Mouse (Mus musculus) testis, postnatal 10 days (tissue): ENCODE measurements around the gene Kctd13.

Experiments
- DNase-seq: peaks from one replicate; pipeline ENCODE4 v3.0.0; 2021; ENCODE audit warnings: low spot score

The Kctd13 gene

DNA sequence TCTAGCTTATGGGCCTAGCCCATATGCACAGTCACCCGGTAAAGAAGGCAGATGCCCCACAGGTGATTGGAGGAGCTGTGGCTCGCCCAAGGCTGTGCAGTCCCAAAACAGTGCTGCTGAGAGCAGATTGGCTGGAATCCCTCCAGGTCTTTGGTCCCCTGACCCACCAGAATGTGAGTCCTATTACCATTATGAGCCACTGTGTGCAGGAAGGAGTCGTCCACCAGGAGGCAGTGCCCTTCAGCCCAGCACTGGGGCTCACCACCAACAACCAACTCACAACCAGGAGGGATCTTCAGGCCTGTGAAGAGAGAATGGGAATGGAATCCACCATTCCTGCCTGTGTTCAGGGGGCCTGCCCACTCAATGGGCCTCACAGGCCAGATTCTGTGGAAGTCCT is 17.9 kb downstream of the Kctd13 start:
- peak; percentile 71 for DNase-seq

DNA sequence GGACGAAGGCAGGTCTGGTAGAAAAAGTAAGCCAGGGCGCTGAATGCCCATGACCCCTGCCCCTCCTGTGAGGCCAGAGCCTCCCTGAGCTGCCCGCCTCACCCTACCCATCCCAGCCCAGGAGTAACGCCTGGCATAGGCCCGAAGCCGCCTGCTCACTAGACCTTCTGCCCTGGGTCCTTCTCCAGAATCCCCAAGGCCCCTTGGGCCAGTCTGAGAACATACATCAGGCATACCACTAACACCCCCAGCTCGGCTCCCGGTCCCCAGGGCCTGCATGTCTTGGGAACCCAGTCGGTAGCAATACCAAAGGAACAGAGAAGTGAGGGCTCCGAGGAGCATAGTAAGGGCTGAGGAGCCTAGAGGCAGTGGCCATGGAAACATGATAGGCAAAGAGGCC is 19.9 kb downstream of the Kctd13 start:
- DNase-seq: no peak

DNA sequence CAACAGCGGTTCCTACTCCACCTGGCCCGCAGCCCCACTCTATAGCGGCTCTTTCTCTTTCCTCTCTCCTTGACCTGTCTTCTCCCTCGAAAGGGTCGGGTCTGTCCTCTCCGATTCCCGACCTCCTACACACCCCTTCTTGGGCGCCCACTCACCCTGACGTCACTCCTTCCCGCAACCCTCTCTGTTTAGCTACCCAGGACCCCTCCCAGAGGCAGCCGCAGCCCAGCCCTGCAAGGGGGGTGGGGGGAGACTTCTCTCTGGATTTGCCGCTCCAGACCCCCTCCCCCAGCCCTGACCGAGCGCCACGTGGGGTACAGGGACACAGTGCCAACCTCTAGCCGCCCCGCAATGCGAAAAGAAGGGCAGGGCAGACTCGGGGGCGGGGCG is 20.7 kb downstream of the Kctd13 start, which contains the start of gene Asphd1:
TSS of gene Asphd1 (minus strand) at position 180 of the 390 bp plus-strand sequence.
- DNase-seq: no peak

DNA sequence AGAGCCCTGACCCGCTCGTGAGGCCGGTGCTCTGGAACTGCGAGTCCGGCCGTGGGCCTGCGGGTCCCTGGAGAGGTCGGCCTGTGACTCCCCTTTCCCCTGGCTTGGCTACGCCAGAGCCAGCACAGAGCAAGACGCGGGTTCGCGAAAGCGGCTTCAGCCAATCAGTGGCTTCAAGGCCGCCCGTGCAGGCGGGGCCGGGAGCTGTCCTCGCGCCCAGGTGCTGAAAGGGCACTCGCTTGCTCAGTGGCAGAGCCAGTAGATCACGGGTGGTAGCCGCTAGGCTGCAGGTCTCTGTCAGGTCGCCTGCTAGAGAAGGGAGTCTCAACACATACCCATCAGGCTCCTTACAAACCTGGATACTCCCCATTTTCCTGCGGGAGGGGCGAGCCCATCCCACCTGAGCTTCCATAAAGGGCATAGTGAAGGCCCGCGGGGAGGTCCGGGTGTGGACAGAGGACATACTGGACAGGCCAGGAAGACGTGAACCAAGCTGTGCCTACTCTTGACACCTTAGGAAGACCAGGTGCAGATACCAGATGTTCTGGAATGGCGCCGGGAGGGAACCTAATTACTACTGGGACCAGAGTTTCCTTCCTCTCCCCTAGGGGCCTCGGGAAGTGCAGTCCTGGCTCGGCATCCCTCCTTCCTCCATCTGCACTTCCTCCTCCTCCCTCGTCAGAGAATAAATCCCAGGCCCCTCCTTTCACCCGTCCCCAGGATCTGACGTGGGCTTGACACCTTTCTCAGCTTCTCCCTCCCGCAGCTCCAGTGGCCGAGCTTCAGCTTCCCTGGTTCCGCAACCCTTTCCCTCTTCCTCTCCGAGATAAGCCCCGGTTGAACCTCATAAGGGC is 21.3 kb downstream of the Kctd13 start, which contains the start of gene Sez6l2:
TSS of gene Sez6l2 (plus strand) at position 771 of the 854 bp plus-strand sequence.
- DNase-seq: peak; percentile 97

DNA sequence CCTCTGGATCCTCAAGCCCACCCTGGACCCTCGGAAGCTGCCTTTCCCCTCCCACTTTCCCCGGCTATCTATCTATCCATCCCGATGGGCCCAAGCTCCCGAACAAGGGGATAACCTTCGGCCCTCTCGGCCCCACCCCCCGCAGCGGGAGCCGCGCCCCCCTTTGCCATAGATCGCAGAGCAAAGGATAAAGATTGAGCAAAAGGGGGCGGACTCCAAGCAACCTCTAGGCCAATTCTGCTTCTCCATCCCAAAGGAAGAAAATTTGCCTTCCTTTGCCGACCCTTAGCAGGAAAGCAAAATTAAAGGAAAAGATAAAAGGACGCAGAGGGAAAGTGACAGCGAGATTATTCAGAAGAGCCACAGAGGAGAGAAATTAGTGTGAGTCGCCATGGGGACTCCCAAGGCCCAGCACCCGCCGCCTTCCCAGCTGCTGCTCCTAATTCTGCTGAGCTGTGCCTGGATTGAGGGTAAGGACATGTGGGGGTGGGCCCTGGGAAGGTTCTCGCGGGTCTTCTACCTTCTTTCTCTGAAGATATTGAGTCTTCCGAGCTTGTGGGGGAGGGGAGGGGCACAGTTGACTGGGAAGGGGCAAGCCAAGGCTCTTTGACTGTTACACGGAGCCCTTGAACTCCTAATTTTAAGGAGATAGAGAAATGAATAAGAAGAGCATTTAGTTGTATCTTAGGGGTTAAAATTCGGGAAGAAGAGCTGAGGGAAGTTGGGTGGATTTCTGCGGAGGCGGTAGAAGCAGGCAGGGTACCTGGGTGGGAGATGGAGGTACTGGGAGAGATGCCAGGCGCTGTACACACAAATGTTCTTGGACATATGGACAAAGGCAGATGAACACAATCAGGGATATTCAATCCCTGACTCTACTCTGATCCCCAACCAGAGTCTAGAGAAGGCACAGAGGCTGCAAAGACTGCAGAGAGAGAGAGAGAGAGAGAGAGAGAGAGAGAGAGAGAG is 22.3 kb downstream of the Kctd13 start:
- DNase-seq: no peak

DNA sequence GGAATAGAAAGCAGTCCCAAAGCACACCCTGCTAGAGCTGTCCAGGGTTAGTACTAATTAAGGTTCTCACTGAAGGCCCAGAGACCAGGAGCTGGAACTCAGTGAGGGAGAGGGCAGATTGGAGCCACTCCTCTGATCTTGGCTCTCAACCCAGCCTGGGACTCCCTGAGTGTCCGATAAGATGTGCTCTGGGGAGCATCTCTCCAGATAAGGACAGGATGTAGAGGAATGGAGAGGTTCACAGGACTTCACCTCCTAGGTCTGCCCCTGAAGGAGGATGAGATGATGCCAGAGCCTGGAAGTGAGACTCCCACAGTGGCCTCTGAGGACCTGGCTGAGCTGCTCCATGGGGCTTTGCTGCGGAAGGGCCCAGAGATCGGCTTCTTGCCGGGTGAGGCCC is 23.1 kb downstream of the Kctd13 start:
- DNase-seq: no peak

DNA sequence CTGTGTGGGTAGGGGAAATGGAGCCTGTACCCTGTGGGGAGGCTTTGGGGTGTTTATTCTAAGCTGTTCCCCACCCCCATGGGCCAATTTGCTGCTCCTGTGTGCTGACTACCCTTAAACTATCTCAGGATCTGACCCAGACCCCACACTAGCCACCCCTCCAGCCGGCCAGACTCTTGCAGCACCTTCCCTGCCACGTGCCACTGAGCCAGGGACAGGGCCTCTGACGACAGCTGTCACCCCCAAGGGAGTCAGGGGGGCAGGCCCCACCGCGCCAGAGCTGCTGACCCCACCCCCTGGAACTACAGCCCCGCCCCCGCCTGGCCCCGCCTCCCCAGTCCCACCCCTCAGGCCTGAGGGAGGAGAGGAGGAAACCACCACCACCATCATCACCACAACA is 24.0 kb downstream of the Kctd13 start:
- DNase-seq: no peak

DNA sequence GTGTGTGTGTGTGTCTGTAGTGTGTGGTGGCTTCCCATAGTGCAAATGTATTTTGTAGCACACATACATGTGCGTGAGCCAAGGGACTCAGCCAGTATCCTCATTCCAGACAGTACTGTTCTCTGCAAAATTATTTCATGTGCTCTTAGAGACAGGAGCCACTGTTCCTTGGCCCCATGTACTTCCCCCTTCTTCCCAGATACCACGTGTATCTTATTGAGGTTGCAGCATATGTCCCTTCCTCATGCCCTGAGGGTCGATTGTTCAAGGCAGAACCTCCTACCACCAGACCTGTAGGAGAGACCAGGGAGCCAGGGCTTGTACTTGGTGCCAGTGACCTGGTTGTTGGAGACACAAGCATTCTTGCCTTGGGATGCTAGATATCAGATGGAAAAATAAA is 26.4 kb downstream of the Kctd13 start:
- no peak for DNase-seq

DNA sequence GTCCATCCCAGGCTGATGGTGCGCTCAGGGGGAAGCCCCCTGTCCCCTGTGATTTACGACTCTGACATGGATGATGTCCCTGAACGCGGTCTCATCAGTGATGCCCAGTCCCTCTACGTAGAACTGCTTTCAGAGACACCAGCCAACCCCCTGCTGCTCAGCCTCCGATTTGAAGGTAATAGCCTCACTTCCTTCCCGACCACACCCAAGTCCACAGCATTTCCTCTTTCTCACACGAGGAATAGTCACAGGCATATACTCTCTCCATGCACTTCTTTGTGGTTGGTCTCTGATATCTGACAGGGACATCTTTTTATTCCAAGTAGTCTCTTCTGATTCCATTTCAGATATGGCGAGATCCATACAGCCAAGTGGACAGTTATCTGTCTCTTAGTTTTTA is 31.1 kb downstream of the Kctd13 start:
- no peak for DNase-seq

DNA sequence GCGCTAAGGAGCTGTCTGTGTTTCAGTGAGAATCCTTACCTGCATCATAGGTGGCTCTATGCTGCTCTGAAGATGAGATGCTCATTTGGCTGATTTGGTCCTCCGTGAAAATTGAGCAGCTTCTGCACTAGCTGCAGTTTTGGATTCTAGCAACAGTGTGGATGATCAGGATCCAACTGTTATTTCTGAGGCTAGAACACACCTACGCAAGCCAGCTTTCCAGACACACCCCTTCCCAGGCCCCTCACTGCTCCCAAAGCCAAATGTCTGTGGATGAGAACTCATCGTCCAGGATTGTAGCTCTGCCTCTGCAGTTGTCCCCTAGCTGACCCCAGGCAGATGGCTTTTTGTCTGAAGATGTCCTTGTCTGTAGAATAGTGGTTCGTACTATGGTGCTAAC is 32.4 kb downstream of the Kctd13 start:
- DNase-seq: no peak

DNA sequence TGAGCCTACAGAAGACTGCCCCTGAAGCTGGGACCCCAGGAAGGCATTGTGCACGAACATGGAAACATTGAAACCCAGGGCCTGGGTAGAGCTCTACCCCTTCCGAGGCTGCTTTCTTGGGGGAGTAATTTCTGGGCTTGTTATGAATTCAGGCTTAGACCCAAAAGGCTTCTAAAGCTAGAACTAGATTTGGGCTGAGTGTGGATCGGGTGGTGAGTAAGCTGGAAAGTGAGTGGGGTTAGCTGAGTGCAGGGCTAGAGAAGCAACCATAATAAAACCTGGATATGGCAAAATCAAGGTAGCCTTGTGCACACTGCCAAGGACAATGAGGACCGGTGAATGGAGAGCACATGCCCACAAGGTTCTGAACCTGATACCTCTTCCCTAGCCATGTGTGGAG is 33.3 kb downstream of the Kctd13 start:
- DNase-seq: no peak

DNA sequence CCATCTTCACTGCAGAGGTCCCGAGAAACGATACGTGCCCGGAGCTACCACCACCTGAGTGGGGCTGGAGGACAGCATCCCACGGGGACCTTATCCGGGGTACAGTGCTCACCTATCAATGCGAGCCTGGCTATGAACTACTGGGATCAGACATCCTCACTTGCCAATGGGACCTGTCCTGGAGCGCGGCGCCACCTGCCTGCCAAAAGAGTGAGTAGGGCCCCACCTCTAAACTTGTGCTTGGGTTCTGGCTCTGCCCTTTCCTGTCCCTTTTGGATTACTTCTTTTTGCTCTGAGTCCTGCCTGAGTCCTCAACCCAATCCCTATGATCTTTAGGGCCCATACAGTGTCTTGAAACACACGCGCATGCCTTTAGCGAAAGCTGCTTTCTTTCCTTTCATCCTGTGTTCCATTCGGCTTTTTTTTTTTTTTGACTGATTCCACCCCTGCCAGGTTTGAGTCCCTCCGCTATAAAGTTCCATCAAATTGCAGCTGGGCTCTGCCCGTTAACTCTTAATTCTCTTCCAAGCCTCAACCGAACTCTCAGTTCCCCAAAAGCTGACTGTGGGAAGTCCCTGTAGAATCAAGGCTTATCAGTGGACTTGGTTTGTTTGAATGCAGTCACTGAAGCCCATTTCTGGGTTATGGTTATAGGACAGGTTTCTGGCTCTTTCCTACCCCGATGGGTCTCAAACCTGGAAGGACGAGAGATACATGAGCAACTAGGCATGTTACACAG is 35.0 kb downstream of the Kctd13 start:
- DNase-seq: peak; percentile 69

DNA sequence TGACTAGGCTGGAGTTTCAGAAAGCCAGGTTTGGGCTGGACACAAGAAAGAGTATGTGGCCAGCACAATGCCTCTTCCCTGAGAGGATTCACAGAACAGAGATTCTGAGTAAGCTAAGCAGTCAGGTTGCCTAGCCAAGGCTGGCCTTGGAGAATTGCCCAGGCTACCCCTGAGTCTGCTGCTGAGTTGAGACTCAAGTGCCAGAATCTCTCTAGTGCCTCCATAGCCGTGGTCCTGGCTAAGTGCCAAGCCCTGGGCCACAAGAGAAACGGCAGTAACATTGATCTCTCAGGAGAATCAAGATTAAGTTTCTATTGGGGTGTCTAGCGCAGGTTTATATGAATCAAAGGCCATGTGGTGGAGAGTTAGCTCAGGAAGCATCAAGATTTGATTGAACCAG is 36.9 kb downstream of the Kctd13 start:
- no peak for DNase-seq

DNA sequence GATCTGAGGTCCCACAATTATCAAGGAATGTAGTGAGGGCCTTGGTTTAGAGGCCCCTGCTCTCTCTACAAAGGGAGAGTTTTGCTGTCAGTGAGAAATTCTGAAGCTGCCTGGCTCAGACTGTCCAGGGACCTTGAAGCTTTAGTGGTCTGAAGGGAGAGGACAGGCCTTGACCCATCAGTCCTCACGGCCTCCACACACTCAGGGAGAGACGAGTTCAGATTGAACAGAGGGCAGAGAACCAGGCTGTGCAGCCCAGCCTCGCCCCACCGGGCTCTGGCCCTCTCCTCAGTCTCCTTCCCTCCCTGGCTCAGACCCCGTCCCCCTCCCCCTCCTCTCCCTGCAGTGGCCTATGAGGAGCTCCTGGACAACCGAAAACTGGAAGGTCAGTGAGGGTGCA is 38.7 kb downstream of the Kctd13 start:
- DNase-seq: no peak

DNA sequence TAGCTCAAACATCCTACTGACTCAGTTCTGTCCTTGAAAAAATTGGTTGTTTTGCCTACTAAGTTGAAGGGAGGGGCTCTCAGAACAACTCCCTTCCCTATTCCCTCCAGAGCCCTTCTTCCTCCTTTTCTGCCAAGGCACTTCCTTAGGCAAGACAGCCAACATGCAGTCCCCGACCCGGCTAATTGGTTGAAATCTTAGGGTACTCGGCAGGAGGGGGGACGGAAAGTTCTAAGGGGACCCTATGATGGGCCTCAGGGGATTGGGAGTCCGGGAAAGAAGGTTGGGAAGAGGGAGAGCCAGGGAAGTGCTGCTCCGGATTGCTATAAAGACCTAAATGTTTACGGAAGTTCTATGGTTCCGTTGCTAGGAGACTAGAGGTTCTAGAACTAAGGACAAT is 46.8 kb downstream of the Kctd13 start:
- DNase-seq: no peak

DNA sequence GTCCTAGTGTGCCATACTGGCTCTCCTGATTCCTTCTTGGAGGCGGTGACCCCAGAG is 47.0 kb downstream of the Kctd13 start, which contains the start of gene Cdipt:
TSS of gene Cdipt (plus strand) at position 22 of the 57 bp plus-strand sequence.
- DNase-seq: no peak

DNA sequence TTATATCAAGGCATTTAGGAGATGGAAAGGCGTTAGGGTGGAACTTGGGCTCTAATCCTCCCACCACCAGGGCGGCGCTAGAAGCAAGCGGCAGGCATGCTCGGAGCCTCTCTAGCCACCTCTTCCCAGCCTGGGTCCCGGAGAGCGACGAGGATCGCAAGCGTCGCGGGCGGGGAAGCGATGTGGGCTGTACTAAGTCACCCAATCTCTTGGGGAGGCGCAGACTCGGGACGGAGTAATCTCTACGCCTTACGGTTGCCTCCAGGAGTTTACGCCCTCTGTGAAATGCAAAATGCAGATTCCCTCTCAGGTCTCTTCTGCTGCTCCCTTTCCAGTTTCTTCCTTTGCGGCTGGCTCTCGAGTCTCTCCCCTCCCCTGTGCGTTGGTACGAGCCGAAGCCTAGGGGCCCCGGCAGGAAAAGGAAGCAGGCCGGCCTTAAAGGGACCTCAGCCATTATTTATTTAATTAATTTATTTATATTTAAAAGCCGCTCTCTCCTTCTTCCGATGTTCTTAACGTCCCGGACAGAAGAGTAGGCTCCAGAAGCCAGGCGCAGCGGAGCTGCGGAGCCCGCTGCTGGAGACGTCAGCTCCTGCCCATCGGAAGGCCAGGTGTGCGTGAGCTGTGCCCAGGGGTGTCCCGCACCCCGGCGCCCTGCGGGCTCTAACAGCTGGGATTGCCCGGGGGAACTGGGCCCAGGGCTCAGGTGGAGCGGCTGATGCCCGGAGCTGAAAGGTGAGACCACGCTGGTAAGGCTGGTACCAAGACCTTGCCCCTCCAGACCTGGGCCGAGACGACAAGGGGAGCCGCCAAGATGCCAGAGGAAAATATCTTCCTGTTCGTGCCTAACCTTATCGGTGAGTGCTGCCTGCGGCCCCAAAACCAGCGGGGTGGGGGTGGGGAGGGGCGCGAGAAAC is 47.5 kb downstream of the Kctd13 start, which contains the start of gene Cdiptos:
TSS of gene Cdiptos (minus strand) at position 149 of the 917 bp plus-strand sequence.
- DNase-seq: peak; percentile 99

DNA sequence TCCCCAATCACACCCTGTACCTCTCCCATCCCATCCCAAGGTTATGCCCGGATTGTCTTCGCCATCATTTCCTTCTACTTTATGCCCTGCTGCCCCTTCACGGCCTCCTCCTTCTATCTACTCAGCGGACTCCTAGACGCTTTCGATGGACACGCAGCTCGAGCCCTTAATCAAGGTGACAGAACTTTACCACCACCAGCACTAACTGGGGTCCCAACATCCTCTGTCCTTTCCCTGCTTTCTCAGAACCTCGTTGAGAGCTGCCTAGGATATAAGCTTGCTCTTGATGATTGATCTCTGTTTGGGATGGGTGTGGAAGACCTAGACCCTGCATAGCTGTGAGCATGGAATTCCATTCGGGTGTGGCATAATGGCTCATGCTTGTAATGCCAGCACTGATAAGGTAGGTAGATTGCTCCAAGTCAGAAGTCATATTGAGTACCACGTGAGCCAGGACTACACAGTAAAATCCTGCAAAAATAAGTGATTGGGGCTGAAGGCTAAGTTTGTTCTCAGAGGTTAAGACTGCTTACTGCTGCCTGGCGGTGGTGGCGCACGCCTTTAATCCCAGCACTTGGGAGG is 48.3 kb downstream of the Kctd13 start:
- DNase-seq: no peak

DNA sequence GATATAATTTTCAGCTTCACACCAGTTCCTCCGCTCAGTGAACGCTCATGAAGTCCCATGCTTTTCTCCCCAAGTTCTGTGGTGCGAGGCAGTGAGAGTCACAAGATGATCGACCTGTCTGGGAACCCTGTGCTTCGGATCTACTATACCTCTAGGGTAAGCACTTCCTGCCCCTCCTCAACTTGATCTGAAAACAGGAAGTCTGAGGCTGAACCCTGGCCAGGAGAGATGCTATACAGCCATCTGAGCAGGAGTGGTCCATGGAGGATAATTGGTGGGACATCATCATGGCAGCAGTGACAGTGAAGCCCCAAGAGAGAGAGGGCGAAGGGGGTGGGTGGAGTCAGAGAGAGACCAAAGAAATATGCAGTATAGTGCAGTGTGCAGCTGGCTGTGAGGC is 50.2 kb downstream of the Kctd13 start:
- no peak for DNase-seq

DNA sequence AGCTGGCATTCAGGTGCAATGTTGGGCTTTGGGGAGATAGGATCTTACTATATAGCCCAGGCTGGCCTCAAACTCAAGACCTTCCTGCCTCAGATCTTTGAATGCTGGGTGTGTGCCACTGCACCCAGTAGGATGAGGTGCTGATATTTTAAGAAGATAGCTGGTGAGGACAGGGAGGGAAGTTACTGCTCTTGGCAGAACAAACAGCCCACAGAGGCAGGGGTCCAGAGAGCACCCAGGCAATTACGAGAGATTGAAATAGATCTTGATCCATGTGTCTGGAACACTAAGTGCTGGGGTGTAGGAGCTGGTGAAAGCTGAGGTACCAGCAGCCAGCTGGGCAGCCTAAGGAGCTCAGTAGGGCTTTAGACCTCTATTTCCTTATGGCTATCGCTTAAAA is 52.9 kb downstream of the Kctd13 start:
- no peak for DNase-seq

DNA sequence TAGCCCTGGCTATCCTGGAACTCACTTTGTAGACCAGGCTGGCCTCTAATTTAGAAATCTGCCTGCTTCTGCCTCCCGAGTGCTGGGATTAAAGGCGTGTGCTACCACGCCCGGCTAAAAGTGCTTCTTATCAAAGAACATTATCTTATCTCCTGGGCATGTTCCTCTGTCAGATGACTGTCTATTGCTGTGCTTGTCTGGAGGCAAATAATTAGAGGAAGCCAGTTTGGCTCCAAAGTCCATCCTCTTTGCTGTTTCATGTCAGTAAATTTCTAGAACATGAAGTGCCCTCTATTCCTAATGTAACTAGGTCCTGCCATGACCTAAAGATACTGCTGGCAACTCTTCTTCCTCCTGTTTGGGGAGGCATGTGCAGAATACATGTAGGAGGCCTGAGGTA is 53.4 kb downstream of the Kctd13 start:
- DNase-seq: no peak
